Mouse (Mus musculus) liver, adult 2 months (tissue): ENCODE results near the gene Nfe2. TPM values are rescaled to one million over a fixed set of nuclear protein-coding genes. Genes with fewer than 3 reads are reported as not detected.
A peak's percentile ranks its signal among the peaks of the same experiment; 100 is the strongest.

ENCODE experiments used
- DNase-seq: peaks from one replicate; pipeline ENCODE4 v3.0.0-alpha.2; 2011; ENCODE audit warnings: low read depth, low spot score; ENCODE audit errors: extremely low read depth
- H3K27ac ChIP-seq: fragments of 200-500 bp; replicated peaks from 2 replicates; pipeline ENCODE4 v1.5.1; 2012; ENCODE audit warnings: low read depth, mild to moderate bottlenecking, control low read depth, inconsistent platforms, low read length; ENCODE audit not compliant: insufficient read depth
- H3K27me3 ChIP-seq: fragments of 200-500 bp; 2 replicates; pipeline ENCODE4 v1.6.1; 2012; ENCODE audit warnings: mild to moderate bottlenecking, moderate library complexity, low read length, inconsistent platforms; ENCODE audit not compliant: control insufficient read depth, insufficient read depth
- H3K36me3 ChIP-seq: fragments of 200-500 bp; 2 replicates; pipeline ENCODE4 v1.6.1; 2012; ENCODE audit warnings: low read length, inconsistent platforms; ENCODE audit not compliant: control insufficient read depth, insufficient read depth
- H3K4me1 ChIP-seq: fragments of 200-500 bp; 2 replicates; pipeline ENCODE4 v1.6.1; 2011; ENCODE audit warnings: low read length; ENCODE audit not compliant: control insufficient read depth, insufficient read depth
- H3K4me3 ChIP-seq: fragments of 200-500 bp; 2 replicates; pipeline ENCODE4 v1.5.1; 2011; ENCODE audit warnings: low read depth, mild to moderate bottlenecking, control low read depth, low read length, moderate library complexity; ENCODE audit not compliant: insufficient read depth
- H3K79me2 ChIP-seq: fragments of 200-500 bp; 2 replicates; pipeline ENCODE4 v1.6.1; 2012; ENCODE audit warnings: inconsistent platforms, mild to moderate bottlenecking, low read length, moderate library complexity; ENCODE audit not compliant: control insufficient read depth, insufficient read depth
- H3K9ac ChIP-seq: fragments of 200-500 bp; 2 replicates; pipeline ENCODE4 v1.6.1; 2012; ENCODE audit warnings: low read depth, mild to moderate bottlenecking, control low read depth, inconsistent platforms, low read length
- CTCF ChIP-seq: fragments of 200-500 bp; IDR thresholded peaks from 2 replicates; pipeline ENCODE4 v1.5.1; 2011; ENCODE audit warnings: low read depth, low read length, control low read depth
- POLR2A ChIP-seq: fragments of 200-500 bp; IDR thresholded peaks from 2 replicates; pipeline ENCODE4 v1.6.1; 2011; ENCODE audit warnings: low read length, control low read depth; ENCODE audit not compliant: insufficient read depth; ENCODE audit errors: extremely low read depth
- WGBS: fragments of 180-500 bp; shearing (Covaris S2); methylation state at CpG from one replicate; pipeline ENCODE4 v1.1.7; 2018; 5-methylcytosine and 5-hydroxymethylcytosine counted together
- polyA plus RNA-seq: library from polyadenylated mRNA; depleted of rRNA; stranded (reverse); fragments of >200 nt; gene quantifications from 2 replicates; pipeline ENCODE4 v1.2.3, GENCODE M21; 2012; rRNA removed
- total RNA-seq: library from RNA; depleted of rRNA; stranded (reverse); fragments of >200 nt; gene quantifications from 2 replicates; pipeline ENCODE4 v1.2.3, GENCODE M21; 2014; rRNA removed

Gene Nfe2
- total and polyA plus RNA-seq, 2 experiments = 0.74 to 4.9 TPM

DNA sequence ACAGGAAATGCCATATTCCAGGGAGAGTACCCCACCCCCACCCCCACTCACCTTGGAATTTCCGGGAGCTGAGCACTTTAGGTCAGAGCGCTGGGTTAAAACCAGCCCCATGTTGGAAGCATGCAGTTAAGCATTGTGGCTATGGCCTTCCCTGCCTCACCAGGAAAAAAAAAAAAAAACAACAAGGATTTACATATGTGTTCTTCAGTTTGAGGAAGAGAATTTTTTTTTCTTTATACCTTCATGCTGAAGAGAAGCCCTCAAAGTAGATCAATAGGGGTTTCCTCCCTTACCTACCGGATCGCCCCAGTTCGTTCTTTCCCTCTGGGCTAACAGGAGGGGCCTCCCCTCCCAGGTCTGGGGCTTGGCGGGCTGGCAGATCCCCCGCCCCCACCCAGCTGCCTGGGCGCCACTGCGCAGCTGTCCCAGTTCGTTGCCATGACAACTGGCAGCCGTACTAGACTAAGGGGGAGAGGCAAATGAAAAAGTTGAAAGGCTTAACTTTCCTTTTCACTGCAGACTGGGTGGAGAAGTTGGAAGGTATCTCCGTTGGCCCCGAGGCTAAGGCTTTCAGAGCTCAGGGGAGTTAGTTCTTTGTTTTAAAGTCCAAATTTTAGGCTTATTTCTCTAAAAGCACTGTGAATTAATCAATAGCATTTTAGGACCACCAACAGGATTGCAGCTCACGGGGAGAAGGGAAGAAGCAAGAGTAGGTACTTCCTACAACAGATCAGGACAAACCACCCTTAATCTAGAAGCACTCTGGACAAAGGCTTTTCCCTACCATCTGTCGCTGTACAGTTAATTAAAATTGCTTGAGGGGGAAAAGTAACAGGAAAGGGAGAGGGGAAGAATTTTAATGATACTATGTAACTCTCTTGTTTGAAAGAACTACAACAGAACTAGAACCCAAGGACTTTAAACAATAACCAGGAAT lies 43.0 kb downstream of the Nfe2 start:
- Histone ChIP-seq H3K79me2 (peaks cover 8% of the 10 kb centered on the region; the same call in 1 of the 2 replicates), H3K9ac (peak overlapping the region; percentile 23; the same call in 1 of the 2 replicates), H3K4me1 (peaks cover 3% of the 10 kb centered on the region; the same call in 1 of the 2 replicates), H3K4me3 (peak overlapping the region; percentile 46), H3K36me3 (peaks cover 13% of the 10 kb centered on the region), H3K27ac (0 out of 2 replicates have a peak overlapping the region, but pooled peaks have one; percentile 18), H3K27me3 (no peaks in the 10 kb centered on the region)
- WGBS = 7% methylated on average over 15 of the region's 15 CpGs
- TF ChIP-seq CTCF (no peak), POLR2A (no peak)
- DNase-seq = peak; percentile 32

DNA sequence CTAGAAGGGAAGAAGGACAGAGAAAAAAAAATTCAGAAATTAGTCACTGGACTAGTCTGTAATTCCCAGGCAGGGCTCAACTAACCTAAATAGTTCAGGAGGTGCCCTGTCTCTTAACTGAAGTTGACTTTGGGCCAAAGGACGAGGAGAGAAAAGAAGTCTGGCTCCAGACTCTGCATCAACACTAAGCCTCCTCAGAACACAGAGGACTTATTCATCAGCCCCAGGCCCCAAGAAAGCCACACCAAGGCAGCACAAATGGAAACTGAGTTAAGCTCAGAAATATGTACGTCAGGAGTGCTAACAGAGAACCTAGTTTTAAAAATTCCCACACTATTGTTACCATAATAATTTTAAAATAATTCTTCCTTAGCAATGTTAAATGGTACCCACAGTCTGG lies 44.1 kb downstream of the Nfe2 start:
- Histone ChIP-seq H3K36me3 (peaks cover 13% of the 10 kb centered on the region), H3K4me3 (no peak overlapping the region), H3K27me3 (no peaks in the 10 kb centered on the region), H3K79me2 (peaks cover 3% of the 10 kb centered on the region; the same call in 1 of the 2 replicates), H3K9ac (no peak overlapping the region), H3K4me1 (peaks cover 7% of the 10 kb centered on the region), H3K27ac (no peak overlapping the region)
- DNase-seq = no peak
- 70% methylated on average over 2 of the region's 2 CpGs for WGBS
- TF ChIP-seq CTCF = no peak
- TF ChIP-seq POLR2A = no peak

DNA sequence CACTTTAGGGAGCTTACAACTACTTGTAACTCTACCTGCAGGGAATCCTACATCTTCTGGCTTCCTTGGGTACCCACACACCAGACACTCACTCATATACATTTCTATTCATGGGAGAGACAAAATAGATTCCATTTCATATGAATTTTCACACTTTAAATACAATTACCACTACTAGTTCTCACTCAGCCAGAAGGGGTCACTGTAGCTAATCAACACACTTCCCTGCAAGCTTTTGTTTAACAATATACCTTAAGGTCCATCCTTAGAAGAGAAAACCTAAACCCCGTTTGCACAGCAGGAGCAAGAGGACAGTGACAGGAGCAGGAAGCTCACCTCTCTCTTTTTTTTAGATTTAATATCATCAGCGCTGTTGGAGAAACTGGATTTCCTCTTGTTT lies 53.0 kb downstream of the Nfe2 start:
- Histone ChIP-seq H3K4me1 (peaks cover 4% of the 10 kb centered on the region), H3K79me2 (no peaks in the 10 kb centered on the region), H3K27ac (no peak overlapping the region), H3K9ac (no peak overlapping the region), H3K4me3 (no peak overlapping the region), H3K27me3 (no peaks in the 10 kb centered on the region), H3K36me3 (peaks cover 31% of the 10 kb centered on the region)
- TF ChIP-seq CTCF (no peak), POLR2A (no peak)
- WGBS = 72% methylated on average over 2 of the region's 2 CpGs
- DNase-seq = no peak

DNA sequence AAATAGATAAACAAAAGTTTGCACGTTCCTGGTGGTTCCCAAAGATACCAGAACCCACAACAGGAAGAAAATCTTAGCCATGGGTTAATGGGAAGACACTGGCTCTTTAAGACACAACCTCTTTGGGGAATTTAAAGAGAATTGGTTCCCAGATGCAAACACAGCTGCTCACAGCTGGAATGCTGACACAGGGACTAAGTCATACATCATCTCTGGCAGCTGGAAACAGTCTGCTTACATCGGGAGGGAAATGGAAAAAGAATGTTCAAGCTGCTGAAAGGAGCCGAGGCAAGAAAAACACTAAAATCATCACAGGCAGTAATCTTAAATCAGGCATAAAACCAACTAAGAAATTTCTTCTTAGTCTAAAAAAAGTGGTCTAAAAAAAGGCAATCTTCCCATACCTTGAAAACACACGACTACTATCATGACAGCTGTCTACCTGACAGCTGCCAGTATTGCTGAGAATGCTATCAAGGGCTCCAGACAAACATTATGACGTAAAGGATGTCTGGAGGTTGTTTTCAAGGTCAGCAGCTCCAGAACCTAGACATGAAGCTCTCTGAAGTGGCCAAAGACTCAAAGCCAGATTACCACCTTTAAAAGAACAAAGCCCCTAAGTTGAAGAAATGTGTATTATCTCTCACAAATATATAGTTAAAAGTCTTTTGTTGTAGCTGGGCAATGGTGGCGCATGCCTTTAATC lies 56.0 kb downstream of the Nfe2 start:
- no peak for DNase-seq
- TF ChIP-seq POLR2A = no peak
- TF ChIP-seq CTCF = no peak
- no peaks in the 10 kb centered on the region for H3K27me3 ChIP-seq
- no peak overlapping the region for H3K27ac ChIP-seq
- H3K4me3 ChIP-seq = no peak overlapping the region
- 62% methylated on average over 6 of the region's 6 CpGs for WGBS
- no peaks in the 10 kb centered on the region for H3K79me2 ChIP-seq
- no peaks in the 10 kb centered on the region for H3K4me1 ChIP-seq
- no peak overlapping the region for H3K9ac ChIP-seq
- H3K36me3 ChIP-seq = peaks cover 47% of the 10 kb centered on the region

Other genes starting within 250 kb of the Nfe2 start
- gene Hoxc4, start 239.5 kb downstream of the Nfe2 start, total RNA-seq = 0.20 TPM in 1 of 2 replicates, not detected in the other
- gene Hoxc4, start 239.5 kb downstream of the Nfe2 start, polyA plus RNA-seq = not detected in 2 replicates
- 6.8 and 8.1 TPM in 2 replicates for gene Smug1, start 91.3 kb downstream of the Nfe2 start, total RNA-seq
- gene Smug1, start 91.3 kb downstream of the Nfe2 start, polyA plus RNA-seq = 9.9 and 11.1 TPM in 2 replicates
- 14.1 and 14.9 TPM in 2 replicates for gene Cbx5, start 18.6 kb downstream of the Nfe2 start, total RNA-seq
- gene Cbx5, start 18.6 kb downstream of the Nfe2 start, polyA plus RNA-seq = 4.2 and 5.2 TPM in 2 replicates
- 58.2 and 58.9 TPM in 2 replicates for gene Hnrnpa1, start 18.0 kb downstream of the Nfe2 start, total RNA-seq
- gene Hnrnpa1, start 18.0 kb downstream of the Nfe2 start, polyA plus RNA-seq = 16.3 and 17.7 TPM in 2 replicates
- gene Copz1, start 14.3 kb upstream of the Nfe2 start, total RNA-seq = 55.9 and 73.0 TPM in 2 replicates
- 131 and 142 TPM in 2 replicates for gene Copz1, start 14.3 kb upstream of the Nfe2 start, polyA plus RNA-seq
- 0.07 and 0.09 TPM in 2 replicates for gene Gpr84, start 52.2 kb upstream of the Nfe2 start, total RNA-seq
- 0.12 and 0.19 TPM in 2 replicates for gene Gpr84, start 52.2 kb upstream of the Nfe2 start, polyA plus RNA-seq
- 0.92 and 2.1 TPM in 2 replicates for gene Zfp385a, start 81.7 kb upstream of the Nfe2 start, total RNA-seq
- 14.9 and 17.1 TPM in 2 replicates for gene Zfp385a, start 81.7 kb upstream of the Nfe2 start, polyA plus RNA-seq
- gene Itga5, start 108.4 kb upstream of the Nfe2 start, total RNA-seq = 3.0 and 5.4 TPM in 2 replicates
- 18.0 and 28.1 TPM in 2 replicates for gene Itga5, start 108.4 kb upstream of the Nfe2 start, polyA plus RNA-seq
- gene Gtsf1, start 172.1 kb upstream of the Nfe2 start, total RNA-seq = not detected in 2 replicates
- gene Gtsf1, start 172.1 kb upstream of the Nfe2 start, polyA plus RNA-seq = not detected in 2 replicates
- gene Gtsf2, start 190.1 kb upstream of the Nfe2 start, total RNA-seq = not detected in 2 replicates
- gene Gtsf2, start 190.1 kb upstream of the Nfe2 start, polyA plus RNA-seq = not detected in 2 replicates
- gene Nckap1l, start 195.4 kb upstream of the Nfe2 start, total RNA-seq = 6.2 and 6.3 TPM in 2 replicates
- 1.1 and 2.2 TPM in 2 replicates for gene Nckap1l, start 195.4 kb upstream of the Nfe2 start, polyA plus RNA-seq
- 0.46 and 0.81 TPM in 2 replicates for gene Pde1b, start 244.6 kb upstream of the Nfe2 start, total RNA-seq
- 0.55 and 1.0 TPM in 2 replicates for gene Pde1b, start 244.6 kb upstream of the Nfe2 start, polyA plus RNA-seq